Mouse (Mus musculus): Measurements from ENCODE around the gene Mzf1.

Gene Mzf1

DNA sequence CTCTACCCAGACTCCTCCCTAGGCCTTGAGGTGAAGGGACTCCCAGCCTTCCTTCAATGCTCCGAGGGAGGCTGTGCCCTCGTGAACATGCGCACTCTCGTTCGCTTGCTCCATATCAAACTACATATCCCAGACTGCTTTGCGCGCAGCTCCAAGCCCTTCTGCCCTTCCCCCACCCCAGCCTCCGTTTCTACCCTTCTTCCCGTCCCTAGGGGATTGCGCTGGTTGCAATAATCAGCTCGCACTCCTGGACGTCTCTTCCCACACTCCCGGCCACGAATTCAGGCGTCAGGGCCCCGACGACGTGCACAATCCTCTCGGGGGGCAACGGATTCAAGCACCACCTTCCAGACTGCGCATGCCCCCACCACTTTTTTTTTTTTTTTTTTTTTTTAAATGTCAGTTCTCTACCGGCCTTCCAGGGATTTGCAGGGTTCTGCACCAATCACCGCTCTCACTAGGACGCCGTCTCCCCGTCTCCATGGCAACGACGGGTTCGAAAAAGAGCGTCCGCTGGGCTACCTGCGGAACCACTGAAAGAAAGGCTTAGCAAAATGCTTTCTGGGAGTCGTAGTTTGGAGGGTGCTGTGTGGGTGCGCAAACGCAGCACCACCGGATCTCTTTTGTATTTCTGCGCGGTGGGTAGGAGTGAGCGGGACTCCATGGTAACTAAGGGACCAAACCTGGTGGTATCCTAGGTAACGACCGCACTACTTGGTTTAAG is at the start of gene Mzf1:
TSS of gene Mzf1 (minus strand) at position 478 of the 724 bp plus-strand sequence.
- WGBS: under 1% methylated on average over 41 of the region's 41 CpGs

- 59% methylated on average over 3 of the region's 3 CpGs for WGBS
Observed at GRCm38 (mm10) chr7:13095073-13095472, 40.5 kb upstream of the Mzf1 start, which contains the start of gene Vmn1r85. Gene Vmn1r85 (minus strand): TSS chr7:13095173.

- WGBS: 68% methylated on average over 5 of the region's 5 CpGs
Observed at GRCm38 (mm10) chr7:13072293-13072692, 17.7 kb upstream of the Mzf1 start.

DNA sequence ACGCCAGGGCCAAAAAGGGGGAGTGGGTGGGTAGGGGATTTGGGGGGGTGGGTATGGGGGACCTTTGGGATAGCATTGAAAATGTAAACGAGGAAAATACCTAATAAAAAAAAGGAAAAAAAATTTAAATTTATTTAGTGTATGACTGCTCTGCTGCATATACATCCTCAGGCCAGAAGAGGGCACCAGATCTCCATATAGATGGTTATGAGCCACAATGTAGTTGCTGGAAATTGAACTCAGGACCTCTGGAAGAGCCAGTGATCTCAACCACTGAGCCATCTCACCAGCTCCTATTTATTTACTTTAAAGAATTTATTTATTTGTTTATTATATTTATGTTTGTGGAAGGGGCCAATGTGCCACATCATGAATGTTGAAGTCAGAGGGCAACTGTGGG is 8.8 kb upstream of the Mzf1 start:
- WGBS: 52% methylated on average over 2 of the region's 2 CpGs

- 87% methylated on average over 9 of the region's 9 CpGs for WGBS
Observed at GRCm38 (mm10) chr7:13059536-13059935, 5.0 kb upstream of the Mzf1 start.

DNA sequence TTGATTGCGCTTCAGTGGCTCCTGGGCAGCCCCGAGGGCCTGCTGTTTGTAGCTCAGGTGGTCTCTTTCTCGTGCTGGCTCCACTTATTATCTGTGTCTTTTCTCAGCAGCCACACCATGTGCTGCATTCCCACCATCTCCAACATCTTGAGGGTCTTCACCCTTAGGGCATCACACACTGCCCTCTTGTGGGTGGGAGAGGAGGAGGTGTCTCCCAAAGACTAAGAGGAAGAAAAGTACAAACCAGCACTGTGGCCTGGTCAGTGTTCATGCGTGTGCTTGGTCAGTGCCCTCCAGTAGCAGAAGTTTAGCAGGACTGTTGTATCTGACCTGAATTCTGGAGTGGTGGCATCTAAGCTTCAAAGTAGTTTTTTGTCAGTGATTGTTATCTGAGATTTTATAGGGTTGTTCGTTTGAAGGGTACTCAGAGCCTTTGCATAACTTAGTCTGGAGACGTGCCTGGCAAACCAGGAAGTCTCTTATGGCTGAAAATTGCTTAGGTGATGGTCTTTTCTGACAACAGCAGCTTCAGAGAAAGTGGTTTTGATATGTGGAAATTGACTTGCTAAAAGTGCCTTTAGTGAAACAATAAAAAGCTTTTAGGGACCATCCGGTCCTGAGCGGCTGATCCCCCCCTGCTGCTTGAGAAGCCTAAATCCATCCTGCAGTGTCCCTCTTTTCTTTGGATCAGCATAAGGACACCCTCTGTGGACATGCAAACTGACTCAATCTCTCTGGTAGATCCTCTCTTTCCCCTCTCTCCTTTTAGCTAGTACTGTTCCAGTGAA is 2.5 kb upstream of the Mzf1 start:
- WGBS: 65% methylated on average over 8 of the region's 8 CpGs

- WGBS: 1% methylated on average over 15 of the region's 15 CpGs
Observed at GRCm38 (mm10) chr7:13053961-13054286, 640 bp downstream of the Mzf1 start.

- WGBS: 90% methylated on average over 2 of the region's 2 CpGs
Observed at GRCm38 (mm10) chr7:13053501-13053900, 1.1 kb downstream of the Mzf1 start.

- 90% methylated on average over 13 of the region's 13 CpGs for WGBS
Observed at GRCm38 (mm10) chr7:13053001-13053400, 1.6 kb downstream of the Mzf1 start.

DNA sequence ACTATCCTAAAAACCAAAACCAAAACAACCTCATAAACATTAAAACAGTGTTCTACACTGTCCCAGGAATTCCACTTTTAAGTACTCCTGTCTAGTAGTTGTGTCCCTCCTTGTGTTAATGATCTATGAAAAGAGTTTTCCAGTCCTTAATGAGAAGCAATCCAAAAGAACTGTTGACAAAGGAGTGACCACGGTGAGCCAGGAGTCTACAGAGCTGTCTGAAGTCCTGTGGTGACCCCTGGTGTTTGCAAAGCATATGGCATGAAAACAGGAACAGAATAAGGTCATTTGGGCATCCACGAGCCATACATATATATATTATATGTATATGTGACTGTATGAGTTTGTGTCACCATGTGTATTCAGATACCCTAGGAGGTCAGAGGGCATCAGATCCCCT is 8.5 kb downstream of the Mzf1 start:
- WGBS: 9% methylated on average over 2 of the region's 2 CpGs

DNA sequence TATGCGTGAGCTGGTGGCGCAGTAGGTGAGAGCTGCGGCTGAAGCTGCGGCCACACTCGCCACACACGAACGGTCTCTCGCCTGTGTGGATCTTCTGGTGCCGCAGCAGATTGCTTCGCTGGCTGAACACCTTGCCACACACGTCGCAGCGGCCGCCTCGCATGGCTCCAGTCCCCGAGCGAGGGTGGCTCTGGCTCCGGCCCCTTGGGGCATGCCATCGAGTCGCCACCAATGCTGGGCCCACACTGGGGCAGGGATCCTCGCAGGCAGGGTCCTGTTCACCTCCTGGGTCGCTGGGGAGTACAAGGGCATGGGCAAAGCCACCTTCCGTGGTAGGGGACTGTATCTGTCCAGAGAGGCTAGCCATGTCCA is 10.3 kb downstream of the Mzf1 start:
- WGBS: 10% methylated on average over 23 of the region's 23 CpGs

DNA sequence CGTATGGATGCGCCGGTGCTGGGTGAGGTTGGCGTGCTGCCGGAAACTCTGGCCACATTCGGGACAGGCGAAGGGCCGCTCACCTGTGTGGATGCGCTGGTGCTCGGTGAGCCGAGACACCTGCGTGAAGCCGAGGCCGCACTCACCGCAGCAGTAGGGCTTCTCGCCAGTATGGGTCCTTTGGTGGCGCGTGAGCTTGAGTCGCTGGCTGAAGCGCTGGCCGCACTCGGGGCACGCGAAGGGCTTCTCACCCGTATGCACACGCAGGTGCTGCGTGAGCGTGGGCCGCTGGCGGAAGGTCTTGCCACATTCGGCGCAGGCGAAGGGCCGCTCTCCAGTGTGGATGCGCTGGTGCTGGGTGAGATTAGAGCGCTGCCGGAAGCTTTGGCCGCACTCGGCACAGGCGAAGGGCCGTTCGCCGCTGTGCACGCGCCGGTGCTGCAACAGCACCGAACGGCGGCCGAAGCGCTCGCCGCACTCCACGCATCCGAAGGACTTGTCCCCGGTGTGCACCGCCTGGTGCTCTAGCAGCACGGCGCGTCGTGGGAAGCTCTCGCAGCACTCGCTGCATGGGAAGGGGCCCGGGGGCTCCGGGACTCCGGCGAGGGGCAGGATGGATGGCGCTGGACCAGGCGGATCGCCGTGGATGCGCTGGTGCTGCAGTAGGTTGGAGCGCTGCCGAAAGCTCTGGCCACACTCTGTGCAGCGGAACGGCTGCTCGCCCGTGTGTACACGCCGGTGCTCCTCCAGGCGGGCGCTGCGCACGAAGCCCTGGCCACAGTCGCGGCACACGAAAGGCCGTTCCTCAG is 10.9 kb downstream of the Mzf1 start:
- 10% methylated on average over 88 of the region's 88 CpGs for WGBS

GRCm38 (mm10) chr7:13043120-13043444 is 11.5 kb downstream of the Mzf1 start:
- 59% methylated on average over 16 of the region's 16 CpGs for WGBS

- 83% methylated on average over 6 of the region's 6 CpGs for WGBS
Observed at GRCm38 (mm10) chr7:13042511-13042910, 12.1 kb downstream of the Mzf1 start.

- WGBS: 92% methylated on average over 1 of the region's 1 CpGs
Observed at GRCm38 (mm10) chr7:13041256-13041655, 13.3 kb downstream of the Mzf1 start.

DNA sequence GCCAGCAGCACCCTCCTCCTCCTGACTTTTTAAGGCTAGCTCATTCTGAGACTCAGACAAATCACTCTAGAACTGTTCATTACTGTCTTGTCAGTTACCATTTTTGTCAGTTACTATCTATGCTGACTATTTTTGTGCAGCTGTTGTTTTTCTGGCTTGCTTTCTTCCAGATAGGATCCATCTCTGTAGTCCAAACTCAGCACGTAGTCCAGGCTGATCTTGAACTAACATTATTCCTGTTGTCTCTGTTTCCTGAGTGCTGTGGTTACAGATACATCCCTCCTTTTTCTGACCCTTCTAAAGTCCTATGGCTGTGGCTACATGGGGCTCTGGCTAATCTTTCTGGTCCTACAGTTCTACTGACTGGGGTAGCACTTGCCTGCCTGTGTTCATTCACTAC is 15.4 kb downstream of the Mzf1 start:
- WGBS: 43% methylated on average over 1 of the region's 1 CpGs

GRCm38 (mm10) chr7:13038621-13039169 is 15.9 kb downstream of the Mzf1 start:
- WGBS: 4% methylated on average over 15 of the region's 15 CpGs

- 0% methylated on average over 64 of the region's 65 CpGs for WGBS
Observed at GRCm38 (mm10) chr7:13037901-13038555, 16.5 kb downstream of the Mzf1 start, which contains the start of gene Ube2m. Gene Ube2m (minus strand): TSS chr7:13038275.

- WGBS: under 1% methylated on average over 33 of the region's 33 CpGs
Observed at GRCm38 (mm10) chr7:13037366-13037765, 17.2 kb downstream of the Mzf1 start.

GRCm38 (mm10) chr7:13036806-13037205 is 17.8 kb downstream of the Mzf1 start:
- WGBS: 21% methylated on average over 4 of the region's 4 CpGs

- 76% methylated on average over 17 of the region's 17 CpGs for WGBS
Observed at GRCm38 (mm10) chr7:13035211-13035855, 19.2 kb downstream of the Mzf1 start.
